Mouse (Mus musculus) stomach, embryonic 14.5 days (tissue): ENCODE measurements at regions not wholly inside any gene's neighbourhood (a gene's known extent, or its start where the extent isn't known, plus 50 kb on each side); places are given as distances from the start of the nearest gene placed in this dataset.

Experiments used
- ATAC-seq: fragments of 200-750 bp; cut with Nextera tagmentation; 2 replicates; pipeline ENCODE4 v1.8.0; 2017; ENCODE audit warnings: low read depth, moderate TSS enrichment; ENCODE audit not compliant: insufficient number of reproducible peaks, insufficient read depth, low FRiP score
- H3K27ac ChIP-seq: fragments of 300-500 bp; sonication (generic); 2 replicates; pipeline ENCODE4 v1.5.1; 2014; ENCODE audit warnings: mild to moderate bottlenecking, low read length, moderate library complexity, mixed read lengths
- H3K27me3 ChIP-seq: fragments of 300-500 bp; sonication (generic); 2 replicates; pipeline ENCODE4 v1.6.1; 2014; ENCODE audit warnings: low read length, control low read depth, mixed read lengths; ENCODE audit not compliant: control insufficient read depth, insufficient read depth
- H3K36me3 ChIP-seq: fragments of 300-500 bp; sonication (generic); 2 replicates; pipeline ENCODE4 v1.6.1; 2014; ENCODE audit warnings: mild to moderate bottlenecking, control low read depth, low read length, moderate library complexity, mixed read lengths; ENCODE audit not compliant: control insufficient read depth, insufficient read depth
- H3K4me1 ChIP-seq: fragments of 300-500 bp; sonication (generic); 2 replicates; pipeline ENCODE4 v1.6.1; 2014; ENCODE audit warnings: low read length, control low read depth, mixed read lengths; ENCODE audit not compliant: control insufficient read depth, insufficient read depth
- H3K4me2 ChIP-seq: fragments of 300-500 bp; sonication (generic); replicated peaks from 2 replicates; pipeline ENCODE4 v1.6.1; 2014; ENCODE audit warnings: low read depth, low read length, control low read depth
- H3K4me3 ChIP-seq: fragments of 300-500 bp; sonication (generic); 2 replicates; pipeline ENCODE4 v1.5.1; 2014; ENCODE audit warnings: low read depth, low read length, control low read depth
- H3K9ac ChIP-seq: fragments of 300-500 bp; sonication (generic); replicated peaks from 2 replicates; pipeline ENCODE4 v1.6.1; 2014; ENCODE audit warnings: low read depth, mild to moderate bottlenecking, control low read depth, low read length, moderate library complexity, mixed read lengths
- H3K9me3 ChIP-seq: fragments of 300-500 bp; sonication (generic); 2 replicates; pipeline ENCODE4 v1.6.1; 2016; ENCODE audit warnings: low read depth, low read length, control low read depth; ENCODE audit not compliant: control insufficient read depth
- WGBS: fragments of 180-500 bp; shearing (Covaris S2); extraction: QIAGEN DNeasy Blood & Tissue Kit; methylation state at CpG from one replicate; pipeline ENCODE4 v1.1.7; 2014; 5-methylcytosine and 5-hydroxymethylcytosine counted together

GRCm38 (mm10) chr12:110379721-110380120 is 67.2 kb upstream of the Ppp2r5c start:
- no peak overlapping the region for H3K27ac ChIP-seq
- WGBS: 74% methylated on average over 12 of the region's 12 CpGs
- no peak overlapping the region for H3K4me3 ChIP-seq
- H3K9ac ChIP-seq: no peak overlapping the region
- no peak for ATAC-seq
- H3K9me3 ChIP-seq: no peaks in the 10 kb centered on the region
- H3K36me3 ChIP-seq: no peaks in the 10 kb centered on the region
- H3K4me1 ChIP-seq: no peaks in the 10 kb centered on the region
- no peak overlapping the region for H3K4me2 ChIP-seq
- 0 out of 2 replicates have a peak, but pooled peaks cover 3% of the 10 kb centered on the region for H3K27me3 ChIP-seq

- Histone ChIP-seq H3K9ac (no peak overlapping the region), H3K4me1 (no peaks in the 10 kb centered on the region), H3K27me3 (no peaks in the 10 kb centered on the region), H3K9me3 (no peaks in the 10 kb centered on the region), H3K4me2 (no peak overlapping the region), H3K4me3 (no peak overlapping the region), H3K27ac (no peak overlapping the region), H3K36me3 (no peaks in the 10 kb centered on the region)
- no peak for ATAC-seq
- 58% methylated on average over 25 of the region's 25 CpGs for WGBS
These were observed 65.8 kb upstream of the Ppp2r5c start for GRCm38 (mm10) chr12:110380831-110381750.

DNA sequence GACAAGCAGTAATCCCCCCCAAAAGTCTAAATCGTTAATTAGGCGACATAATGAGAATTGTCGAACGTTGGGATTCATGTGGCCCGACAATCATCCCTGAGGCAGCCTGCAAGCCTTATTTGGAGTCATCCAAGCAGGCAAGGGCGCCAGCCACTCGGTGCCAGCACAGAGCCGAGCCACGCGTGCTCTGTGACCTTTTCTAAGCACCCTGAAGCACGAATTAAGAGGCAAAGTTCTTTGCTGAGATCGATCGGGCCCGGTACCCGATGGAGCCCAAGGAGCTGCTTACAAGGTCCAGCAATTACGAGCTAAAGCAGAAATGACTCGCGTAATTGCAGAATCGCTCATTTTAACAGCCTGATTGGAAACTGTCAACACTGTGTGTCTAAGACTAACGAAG is 61.9 kb upstream of the Ppp2r5c start:
- WGBS: 83% methylated on average over 20 of the region's 20 CpGs
- no peaks in the 10 kb centered on the region for H3K9me3 ChIP-seq
- no peak for ATAC-seq
- no peak overlapping the region for H3K27ac ChIP-seq
- no peak overlapping the region for H3K4me3 ChIP-seq
- no peaks in the 10 kb centered on the region for H3K36me3 ChIP-seq
- no peak overlapping the region for H3K4me2 ChIP-seq
- no peak overlapping the region for H3K9ac ChIP-seq
- no peaks in the 10 kb centered on the region for H3K27me3 ChIP-seq
- H3K4me1 ChIP-seq: no peaks in the 10 kb centered on the region

DNA sequence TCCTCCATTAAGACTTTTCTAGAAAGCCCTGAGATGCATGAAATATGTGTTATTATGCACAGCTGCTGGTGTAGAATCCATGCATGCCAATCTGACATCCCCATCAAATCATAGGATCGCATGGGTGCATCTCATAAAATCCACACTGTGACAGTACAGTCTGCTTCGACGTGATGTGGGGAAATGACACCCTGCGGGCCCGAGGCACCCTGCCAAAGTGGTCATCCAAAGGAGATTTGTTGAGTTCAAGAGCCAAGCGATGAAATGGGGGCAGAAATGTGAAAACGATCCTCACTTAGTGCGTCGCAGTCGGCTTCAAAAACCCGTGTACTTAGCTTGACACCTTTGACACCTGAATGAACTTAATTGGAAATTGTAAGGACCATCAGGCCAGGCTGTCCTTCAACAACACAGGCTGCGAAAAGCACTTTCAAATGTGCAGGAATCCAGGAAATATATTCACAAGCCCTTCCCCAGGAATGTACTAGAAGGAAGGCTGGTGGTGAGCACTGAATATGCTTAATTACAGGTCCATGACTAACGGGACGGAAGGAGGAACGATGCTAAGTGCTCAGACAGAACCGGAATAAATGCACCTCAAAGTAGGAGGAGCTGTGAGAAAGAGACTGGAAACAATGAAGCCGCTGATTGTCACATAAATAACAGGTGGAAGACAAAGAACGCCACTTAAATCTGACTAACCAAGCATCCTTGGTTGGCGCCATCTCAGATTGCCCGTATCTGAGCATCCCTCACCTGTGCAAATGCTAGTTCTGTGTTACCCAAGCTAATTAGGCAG is 60.9 kb upstream of the Ppp2r5c start:
- ATAC-seq: no peak
- H3K4me2 ChIP-seq: no peak overlapping the region
- H3K4me1 ChIP-seq: no peaks in the 10 kb centered on the region
- no peak overlapping the region for H3K9ac ChIP-seq
- H3K27me3 ChIP-seq: no peaks in the 10 kb centered on the region
- H3K9me3 ChIP-seq: no peaks in the 10 kb centered on the region
- H3K4me3 ChIP-seq: no peak overlapping the region
- H3K36me3 ChIP-seq: no peaks in the 10 kb centered on the region
- 77% methylated on average over 20 of the region's 20 CpGs for WGBS
- no peak overlapping the region for H3K27ac ChIP-seq

- 79% methylated on average over 11 of the region's 11 CpGs for WGBS
- no peaks in the 10 kb centered on the region for H3K4me1 ChIP-seq
- H3K27ac ChIP-seq: no peak overlapping the region
- H3K4me2 ChIP-seq: no peak overlapping the region
- H3K4me3 ChIP-seq: no peak overlapping the region
- no peaks in the 10 kb centered on the region for H3K27me3 ChIP-seq
- no peaks in the 10 kb centered on the region for H3K36me3 ChIP-seq
- no peak overlapping the region for H3K9ac ChIP-seq
- H3K9me3 ChIP-seq: no peaks in the 10 kb centered on the region
- no peak for ATAC-seq
These were observed 59.9 kb upstream of the Ppp2r5c start for GRCm38 (mm10) chr12:110387056-110387455.

GRCm38 (mm10) chr12:110387567-110387966 is 59.4 kb upstream of the Ppp2r5c start:
- H3K4me2 ChIP-seq: no peak overlapping the region
- no peaks in the 10 kb centered on the region for H3K4me1 ChIP-seq
- 77% methylated on average over 4 of the region's 4 CpGs for WGBS
- ATAC-seq: no peak
- no peak overlapping the region for H3K27ac ChIP-seq
- no peaks in the 10 kb centered on the region for H3K27me3 ChIP-seq
- no peaks in the 10 kb centered on the region for H3K9me3 ChIP-seq
- H3K36me3 ChIP-seq: no peaks in the 10 kb centered on the region
- H3K4me3 ChIP-seq: no peak overlapping the region
- no peak overlapping the region for H3K9ac ChIP-seq

DNA sequence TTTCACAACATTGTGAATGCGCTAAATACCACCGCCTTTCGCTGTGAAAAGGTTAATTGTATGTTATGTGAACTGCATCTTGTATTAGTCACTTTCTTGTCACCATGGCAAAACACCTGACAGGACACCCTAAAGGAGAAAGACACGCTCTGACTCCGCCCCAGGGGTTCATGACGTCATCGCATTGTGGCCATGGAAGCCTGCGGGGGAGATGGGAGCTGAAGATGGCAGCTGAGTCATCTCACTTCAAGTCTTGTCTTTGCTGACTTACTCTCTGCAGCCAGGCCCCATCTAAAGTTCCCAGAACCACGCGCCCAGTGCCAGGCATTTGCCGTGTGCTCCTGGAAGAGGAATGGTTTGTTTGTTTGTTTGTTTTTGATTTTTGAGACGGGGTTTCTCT is 57.5 kb upstream of the Ppp2r5c start:
- H3K36me3 ChIP-seq: no peaks in the 10 kb centered on the region
- no peaks in the 10 kb centered on the region for H3K9me3 ChIP-seq
- no peak overlapping the region for H3K9ac ChIP-seq
- H3K27me3 ChIP-seq: no peaks in the 10 kb centered on the region
- no peak overlapping the region for H3K27ac ChIP-seq
- 73% methylated on average over 12 of the region's 12 CpGs for WGBS
- ATAC-seq: no peak
- H3K4me1 ChIP-seq: no peaks in the 10 kb centered on the region
- H3K4me2 ChIP-seq: no peak overlapping the region
- no peak overlapping the region for H3K4me3 ChIP-seq

GRCm38 (mm10) chr12:110391464-110391863 is 55.5 kb upstream of the Ppp2r5c start:
- H3K27ac ChIP-seq: no peak overlapping the region
- no peak for ATAC-seq
- H3K9me3 ChIP-seq: no peaks in the 10 kb centered on the region
- H3K36me3 ChIP-seq: no peaks in the 10 kb centered on the region
- WGBS: 54% methylated on average over 8 of the region's 8 CpGs
- no peaks in the 10 kb centered on the region for H3K4me1 ChIP-seq
- H3K4me2 ChIP-seq: no peak overlapping the region
- no peak overlapping the region for H3K9ac ChIP-seq
- H3K27me3 ChIP-seq: no peaks in the 10 kb centered on the region
- H3K4me3 ChIP-seq: no peak overlapping the region
